ENCODE assay signal across 9 mouse cellular contexts in the genomic region with DNA sequence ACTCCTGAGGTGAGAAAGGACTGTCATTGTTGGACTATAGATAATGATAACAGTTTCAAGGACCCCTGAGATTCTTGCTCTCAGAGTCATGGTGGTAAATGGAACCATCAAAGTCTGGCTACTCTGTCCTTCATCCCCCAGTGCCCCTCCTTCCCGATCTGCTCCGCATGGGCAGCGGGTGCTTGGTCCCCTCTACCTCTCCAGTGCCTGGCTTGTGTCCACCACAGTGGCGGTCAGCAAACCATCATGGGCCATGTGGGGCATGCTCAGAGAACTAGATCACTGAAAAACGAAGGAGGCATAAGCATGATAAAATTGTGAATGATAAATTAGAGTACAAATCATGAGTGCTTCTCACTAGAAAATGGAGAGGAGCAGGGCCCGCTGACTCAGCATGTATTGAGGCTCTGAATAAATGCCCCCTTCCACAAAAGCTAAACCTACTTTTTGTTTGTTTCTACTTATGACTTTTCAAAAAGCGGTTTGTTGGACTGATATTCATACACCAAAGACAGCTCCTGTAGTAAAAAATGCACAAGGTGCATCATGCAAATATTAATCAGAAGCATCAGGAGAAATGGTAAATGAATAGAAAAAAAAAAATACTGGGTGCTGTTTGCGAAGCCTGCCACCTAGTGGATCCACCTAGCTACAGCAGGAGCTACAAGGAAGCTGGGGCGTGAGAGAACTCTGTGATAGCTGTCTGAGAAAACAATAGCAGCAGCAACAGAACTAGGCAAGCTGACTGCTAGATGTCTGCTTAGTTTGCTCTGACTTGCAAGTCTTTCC. TPM values are rescaled to one million over a fixed set of nuclear protein-coding genes. Genes with fewer than 3 reads are reported as not detected.
A peak's percentile ranks its signal among the peaks of the same experiment; 100 is the strongest.
DNase-seq lines count a peak whose midpoint lies in the region; ATAC-seq and TF ChIP-seq lines count a peak whose summit lies in the region.
"Had no signal": no experiment of that assay in that cellular context is flagged by ENCODE, and none has a peak within 500 bp of the region (broad histone marks: within the 10 kb centered on the region; RNA-seq: fewer than 3 reads in every experiment).

No protein-coding gene starts in this region.

- 72% methylated on average over 9 of the region's 9 CpGs for WGBS in liver, adult 2 months
- WGBS in liver, embryonic 11.5 days = 59% methylated on average over 9 of the region's 9 CpGs
- WGBS in midbrain, embryonic 14.5 days = 66% methylated on average over 9 of the region's 9 CpGs

- H3K4me3 ChIP-seq in liver, adult 2 months (ENCODE audit: insufficient read depth, low read depth, low read length) = no peak overlapping the region
- H3K4me3 ChIP-seq in liver, embryonic 11.5 days (ENCODE audit: low read depth, low read length) = no peak overlapping the region
- no peak overlapping the region for H3K4me3 ChIP-seq in cortical plate, adult 2 months (ENCODE audit: insufficient read depth, low read length)
- no peak overlapping the region for H3K4me3 ChIP-seq in midbrain, embryonic 14.5 days (replicated peaks; ENCODE audit: low read depth, low read length)
- H3K4me3 ChIP-seq: neural tube, embryonic 13.5 days had no signal

- no peaks in the 10 kb centered on the region for H3K9me3 ChIP-seq in liver, embryonic 11.5 days (ENCODE audit: control insufficient read depth, low read length)
- H3K9me3 ChIP-seq in midbrain, embryonic 14.5 days (ENCODE audit: control insufficient read depth, low read length) = no peaks in the 10 kb centered on the region
- H3K9me3 ChIP-seq: neural tube, embryonic 13.5 days had no signal

- peak; percentile 76 for TF ChIP-seq CTCF in liver, adult 2 months (IDR thresholded peaks at IDR 0.05; ENCODE audit: low read depth, low read length)
- peak; percentile 84 for TF ChIP-seq CTCF in cortical plate, adult 2 months (IDR thresholded peaks at IDR 0.05; ENCODE audit: extremely low read depth, insufficient read depth, low read length)

- H3K4me2 ChIP-seq in liver, embryonic 11.5 days = no peak overlapping the region
- H3K4me2 ChIP-seq in midbrain, embryonic 14.5 days (ENCODE audit: low read length) = no peak overlapping the region
- H3K4me2 ChIP-seq: neural tube, embryonic 13.5 days had no signal

- H3K4me1 ChIP-seq in liver, adult 2 months (ENCODE audit: control insufficient read depth, insufficient read depth, low read length) = no peaks in the 10 kb centered on the region
- H3K4me1 ChIP-seq in liver, embryonic 11.5 days (replicated peaks; ENCODE audit: control insufficient read depth, insufficient read depth, low read length) = peaks cover 6% of the 10 kb centered on the region
- H3K4me1 ChIP-seq in cortical plate, adult 2 months (ENCODE audit: control insufficient read depth, insufficient read depth, low read length) = peaks cover 5% of the 10 kb centered on the region
- 0 out of 2 replicates have a peak, but pooled peaks cover 4% of the 10 kb centered on the region for H3K4me1 ChIP-seq in midbrain, embryonic 14.5 days (ENCODE audit: control insufficient read depth, insufficient read depth, low read length)

- ATAC-seq in liver, embryonic 11.5 days (replicated peaks; ENCODE audit: low FRiP score) = no peak
- ATAC-seq in midbrain, embryonic 14.5 days (ENCODE audit: low FRiP score, low TSS enrichment) = no peak

- no peak overlapping the region for H3K27ac ChIP-seq in liver, adult 2 months (replicated peaks; ENCODE audit: insufficient read depth, low read depth, low read length)
- no peak overlapping the region for H3K27ac ChIP-seq in liver, embryonic 11.5 days (ENCODE audit: low read depth, low read length)
- H3K27ac ChIP-seq in cortical plate, adult 2 months (ENCODE audit: insufficient read depth, low read length) = 0 out of 2 replicates have a peak overlapping the region, but pooled peaks have one; percentile 2
- H3K27ac ChIP-seq in midbrain, embryonic 14.5 days (replicated peaks; ENCODE audit: low read depth, low read length) = no peak overlapping the region
- H3K27ac ChIP-seq: neural tube, embryonic 13.5 days had no signal

- H3K79me2 ChIP-seq in liver, adult 2 months (ENCODE audit: control insufficient read depth, insufficient read depth, low read length) = no peaks in the 10 kb centered on the region

- no peak for TF ChIP-seq POLR2A in liver, adult 2 months (IDR thresholded peaks at IDR 0.05; ENCODE audit: extremely low read depth, insufficient read depth, low read length)
- TF ChIP-seq POLR2A in cortical plate, adult 2 months (IDR thresholded peaks at IDR 0.05; ENCODE audit: extremely low read depth, insufficient read depth, low read length) = no peak

- peaks cover 25% of the 10 kb centered on the region for H3K36me3 ChIP-seq in liver, adult 2 months (ENCODE audit: control insufficient read depth, insufficient read depth, low read length)
- no peaks in the 10 kb centered on the region; the same call in 1 of the 2 replicates for H3K36me3 ChIP-seq in liver, embryonic 11.5 days (ENCODE audit: control insufficient read depth, insufficient read depth, low read length)
- H3K36me3 ChIP-seq in midbrain, embryonic 14.5 days (ENCODE audit: control insufficient read depth, insufficient read depth, low read length) = peaks cover 11% of the 10 kb centered on the region; the same call in 1 of the 2 replicates

- H3K27me3 ChIP-seq in liver, adult 2 months (ENCODE audit: control insufficient read depth, insufficient read depth, low read length) = no peaks in the 10 kb centered on the region
- no peaks in the 10 kb centered on the region for H3K27me3 ChIP-seq in liver, embryonic 11.5 days (replicated peaks; ENCODE audit: control insufficient read depth, insufficient read depth, low read length)
- no peaks in the 10 kb centered on the region for H3K27me3 ChIP-seq in midbrain, embryonic 14.5 days (ENCODE audit: control insufficient read depth, insufficient read depth, low read length)
- H3K27me3 ChIP-seq: neural tube, embryonic 13.5 days had no signal

- H3K9ac ChIP-seq in liver, adult 2 months (ENCODE audit: low read depth, low read length) = no peak overlapping the region
- H3K9ac ChIP-seq in liver, embryonic 11.5 days (ENCODE audit: low read depth, low read length) = no peak overlapping the region
- H3K9ac ChIP-seq in midbrain, embryonic 14.5 days (replicated peaks; ENCODE audit: low read length) = no peak overlapping the region
- H3K9ac ChIP-seq: neural tube, embryonic 13.5 days had no signal

- peak; percentile 32 for DNase-seq in liver, adult 2 months (ENCODE audit: extremely low read depth, low read depth, low spot score)
- DNase-seq in liver, embryonic 11.5 days (ENCODE audit: low spot score) = no peak
- peak; percentile 56 for DNase-seq in Muller cell, postnatal 12 days (ENCODE audit: inconsistent ontology term)
- peak; percentile 27 to 39 for DNase-seq in heart, adult 9 months (ENCODE audit: low spot score in 2 of 2)
- DNase-seq in left cerebral cortex, adult 11 months (ENCODE audit: low spot score) = peak; percentile 40
- DNase-seq in midbrain, embryonic 14.5 days = peak; percentile 75
- DNase-seq in thymus, postnatal 0 days (ENCODE audit: low spot score) = peak; percentile 56

RNA-seq across cellular contexts. Expression of gene Cd180, which starts 51.3 kb away (rescaled TPM):
- 1.6 and 2.6 TPM in 2 replicates for total RNA-seq in liver, adult 2 months (2014; rRNA removed)
- 1.1 and 2.1 TPM in 2 replicates for polyA plus RNA-seq in liver, adult 2 months (2012; rRNA removed)
- polyA plus RNA-seq in liver, embryonic 11.5 days (2014; fragmentation: Nextera tagmentation; extraction: Ambion mirVana) = 0.68 and 1.7 TPM in 2 replicates
- 1.9 and 2.1 TPM in 2 replicates for polyA plus RNA-seq in cortical plate, adult 2 months (2012; rRNA removed)
- 0.62 and 1.0 TPM in 2 replicates for polyA plus RNA-seq in midbrain, embryonic 14.5 days (2014; fragmentation: Nextera tagmentation; extraction: Ambion mirVana)
- 1.1 and 1.2 TPM in 2 replicates for polyA plus RNA-seq in thymus, postnatal 0 days (2015; fragmentation: Nextera tagmentation; extraction: Ambion mirVana)
